Mouse (Mus musculus): ENCODE results near the gene Wnt5a. TPM values are rescaled to one million over a fixed set of nuclear protein-coding genes. Genes with fewer than 3 reads are reported as not detected.

The Wnt5a gene
- polyA plus RNA-seq, 1 experiment, result 7.4 TPM

- H3K27me3 ChIP-seq (ENCODE audit: control insufficient read depth, insufficient read depth, low read length), result peaks cover 46% of the 10 kb centered on the region
- WGBS, result 1% methylated on average over 22 of the region's 22 CpGs
- H3K4me3 ChIP-seq (ENCODE audit: low read depth, low read length), result peak overlapping the region; percentile 70
- TF ChIP-seq CTCF (IDR thresholded peaks at IDR 0.05; ENCODE audit: extremely low read depth, insufficient read length, insufficient replicate concordance, low read depth, low read length), result no peak
- no peak for TF ChIP-seq POLR2A (IDR thresholded peaks at IDR 0.05; ENCODE audit: low read depth, low read length)
- peaks cover 5% of the 10 kb centered on the region; the same call in 1 of the 2 replicates for H3K4me1 ChIP-seq (ENCODE audit: control insufficient read depth, insufficient read depth, insufficient read length, low read length)
- H3K27ac ChIP-seq (ENCODE audit: insufficient read depth, low read depth, low read length), result peak overlapping the region; percentile 43
- H3K36me3 ChIP-seq (ENCODE audit: control insufficient read depth, insufficient read depth, low read length), result no peaks in the 10 kb centered on the region
These were observed 568 bp downstream of the Wnt5a start for GRCm38 (mm10) chr14:28505051-28505585.

GRCm38 (mm10) chr14:28505586-28506375, 1.2 kb downstream of the Wnt5a start:
- H3K27me3 ChIP-seq (ENCODE audit: control insufficient read depth, insufficient read depth, low read length), result peaks cover 53% of the 10 kb centered on the region
- TF ChIP-seq CTCF (IDR thresholded peaks at IDR 0.05; ENCODE audit: extremely low read depth, insufficient read length, insufficient replicate concordance, low read depth, low read length) (no peak), POLR2A (IDR thresholded peaks at IDR 0.05; ENCODE audit: low read depth, low read length) (no peak)

GRCm38 (mm10) chr14:28506376-28506831, 1.9 kb downstream of the Wnt5a start:
- peaks cover 54% of the 10 kb centered on the region for H3K27me3 ChIP-seq (ENCODE audit: control insufficient read depth, insufficient read depth, low read length)
- peak overlapping the region; percentile 36 for H3K27ac ChIP-seq (ENCODE audit: insufficient read depth, low read depth, low read length)
- H3K4me3 ChIP-seq (ENCODE audit: low read depth, low read length), result peak overlapping the region; percentile 70
- no peak for TF ChIP-seq POLR2A (IDR thresholded peaks at IDR 0.05; ENCODE audit: low read depth, low read length)
- TF ChIP-seq CTCF (IDR thresholded peaks at IDR 0.05; ENCODE audit: extremely low read depth, insufficient read length, insufficient replicate concordance, low read depth, low read length), result no peak
- 1% methylated on average over 29 of the region's 29 CpGs for WGBS
- no peaks in the 10 kb centered on the region for H3K36me3 ChIP-seq (ENCODE audit: control insufficient read depth, insufficient read depth, low read length)
- peaks cover 5% of the 10 kb centered on the region; the same call in 1 of the 2 replicates for H3K4me1 ChIP-seq (ENCODE audit: control insufficient read depth, insufficient read depth, insufficient read length, low read length)

More at GRCm38 (mm10) chr14:28505586-28506375, 1.2 kb downstream of the Wnt5a start:
- H3K27ac ChIP-seq (ENCODE audit: insufficient read depth, low read depth, low read length), result peak overlapping the region; percentile 36
- H3K4me1 ChIP-seq (ENCODE audit: control insufficient read depth, insufficient read depth, insufficient read length, low read length), result peaks cover 5% of the 10 kb centered on the region; the same call in 1 of the 2 replicates
- under 1% methylated on average over 62 of the region's 62 CpGs for WGBS
- H3K4me3 ChIP-seq (ENCODE audit: low read depth, low read length), result peak overlapping the region; percentile 70
- no peaks in the 10 kb centered on the region for H3K36me3 ChIP-seq (ENCODE audit: control insufficient read depth, insufficient read depth, low read length)

GRCm38 (mm10) chr14:28507011-28507410, 2.5 kb downstream of the Wnt5a start:
- WGBS, result 1% methylated on average over 15 of the region's 15 CpGs
- peaks cover 54% of the 10 kb centered on the region for H3K27me3 ChIP-seq (ENCODE audit: control insufficient read depth, insufficient read depth, low read length)
- peaks cover 5% of the 10 kb centered on the region; the same call in 1 of the 2 replicates for H3K4me1 ChIP-seq (ENCODE audit: control insufficient read depth, insufficient read depth, insufficient read length, low read length)
- TF ChIP-seq CTCF (IDR thresholded peaks at IDR 0.05; ENCODE audit: extremely low read depth, insufficient read length, insufficient replicate concordance, low read depth, low read length), result no peak
- no peak for TF ChIP-seq POLR2A (IDR thresholded peaks at IDR 0.05; ENCODE audit: low read depth, low read length)
- H3K36me3 ChIP-seq (ENCODE audit: control insufficient read depth, insufficient read depth, low read length), result no peaks in the 10 kb centered on the region
- peak overlapping the region; percentile 56 for H3K4me3 ChIP-seq (ENCODE audit: low read depth, low read length)
- no peak overlapping the region for H3K27ac ChIP-seq (ENCODE audit: insufficient read depth, low read depth, low read length)

GRCm38 (mm10) chr14:28507471-28507870, 2.9 kb downstream of the Wnt5a start:
- TF ChIP-seq CTCF (IDR thresholded peaks at IDR 0.05; ENCODE audit: extremely low read depth, insufficient read length, insufficient replicate concordance, low read depth, low read length), result peak; percentile 81
- no peak for TF ChIP-seq POLR2A (IDR thresholded peaks at IDR 0.05; ENCODE audit: low read depth, low read length)
- WGBS, result 2% methylated on average over 18 of the region's 18 CpGs
- H3K4me3 ChIP-seq (ENCODE audit: low read depth, low read length), result peak overlapping the region; percentile 56
- H3K27me3 ChIP-seq (ENCODE audit: control insufficient read depth, insufficient read depth, low read length), result peaks cover 54% of the 10 kb centered on the region
- no peak overlapping the region for H3K27ac ChIP-seq (ENCODE audit: insufficient read depth, low read depth, low read length)
- peaks cover 5% of the 10 kb centered on the region; the same call in 1 of the 2 replicates for H3K4me1 ChIP-seq (ENCODE audit: control insufficient read depth, insufficient read depth, insufficient read length, low read length)
- no peaks in the 10 kb centered on the region for H3K36me3 ChIP-seq (ENCODE audit: control insufficient read depth, insufficient read depth, low read length)

- Histone ChIP-seq H3K4me1 (ENCODE audit: control insufficient read depth, insufficient read depth, insufficient read length, low read length) (peaks cover 5% of the 10 kb centered on the region; the same call in 1 of the 2 replicates), H3K36me3 (ENCODE audit: control insufficient read depth, insufficient read depth, low read length) (no peaks in the 10 kb centered on the region), H3K27me3 (ENCODE audit: control insufficient read depth, insufficient read depth, low read length) (peaks cover 54% of the 10 kb centered on the region), H3K4me3 (ENCODE audit: low read depth, low read length) (peak overlapping the region; percentile 46), H3K27ac (ENCODE audit: insufficient read depth, low read depth, low read length) (no peak overlapping the region)
- TF ChIP-seq CTCF (IDR thresholded peaks at IDR 0.05; ENCODE audit: extremely low read depth, insufficient read length, insufficient replicate concordance, low read depth, low read length) (no peak), POLR2A (IDR thresholded peaks at IDR 0.05; ENCODE audit: low read depth, low read length) (no peak)
- 36% methylated on average over 27 of the region's 27 CpGs for whole genome bisulfite sequencing
These were observed 4.0 kb downstream of the Wnt5a start for GRCm38 (mm10) chr14:28508288-28509258.
